ENCODE assay signal across 9 mouse cellular contexts in genomic region chr14:56375731-56376130, GRCm38 (mm10). TPM values are rescaled to one million over a fixed set of nuclear protein-coding genes. Genes with fewer than 3 reads are reported as not detected.
A peak's percentile ranks its signal among the peaks of the same experiment; 100 is the strongest.
DNase-seq lines count a peak whose midpoint lies in the region; ATAC-seq and TF ChIP-seq lines count a peak whose summit lies in the region.
"Had no signal": no experiment of that assay in that cellular context is flagged by ENCODE, and none has a peak within 500 bp of the region (broad histone marks: within the 10 kb centered on the region; RNA-seq: fewer than 3 reads in every experiment).

No protein-coding gene starts in this region.

- no peaks in the 10 kb centered on the region for H3K36me3 ChIP-seq in embryonic facial prominence, embryonic 11.5 days (replicated peaks; ENCODE audit: control insufficient read depth, insufficient read depth, low read depth, low read length)
- no peaks in the 10 kb centered on the region for H3K36me3 ChIP-seq in heart, embryonic 10.5 days
- H3K36me3 ChIP-seq in lung, postnatal 0 days (ENCODE audit: insufficient read depth, low read length) = no peaks in the 10 kb centered on the region
- H3K36me3 ChIP-seq: heart, embryonic 15.5 days had no signal

- ATAC-seq in embryonic facial prominence, embryonic 11.5 days (replicated peaks; ENCODE audit: insufficient number of reproducible peaks, low FRiP score, low TSS enrichment, low read depth) = no peak; the same call in 1 of the 2 replicates
- peak; percentile 64 for ATAC-seq in lung, postnatal 0 days

- no peak overlapping the region for H3K27ac ChIP-seq in embryonic facial prominence, embryonic 11.5 days (replicated peaks; ENCODE audit: low read depth, low read length)
- no peak overlapping the region for H3K27ac ChIP-seq in heart, embryonic 10.5 days
- H3K27ac ChIP-seq in lung, postnatal 0 days (ENCODE audit: low read length) = no peak overlapping the region
- H3K27ac ChIP-seq: heart, embryonic 15.5 days had no signal

- no peak overlapping the region for H3K9ac ChIP-seq in embryonic facial prominence, embryonic 11.5 days (replicated peaks; ENCODE audit: low read length)
- no peak overlapping the region for H3K9ac ChIP-seq in lung, postnatal 0 days (replicated peaks; ENCODE audit: low read depth)
- H3K9ac ChIP-seq: heart, embryonic 15.5 days had no signal

- H3K27me3 ChIP-seq in embryonic facial prominence, embryonic 11.5 days (ENCODE audit: control insufficient read depth, insufficient read depth, low read length) = no peaks in the 10 kb centered on the region
- H3K27me3 ChIP-seq in heart, embryonic 10.5 days (ENCODE audit: insufficient read depth, poor library complexity, severe bottlenecking) = 0 out of 2 replicates have a peak, but pooled peaks cover 8% of the 10 kb centered on the region
- no peaks in the 10 kb centered on the region for H3K27me3 ChIP-seq in lung, postnatal 0 days (replicated peaks; ENCODE audit: insufficient read depth, low read length)

- no peak for TF ChIP-seq EP300 in lung, postnatal 0 days (IDR thresholded peaks at IDR 0.05)

- H3K4me1 ChIP-seq in embryonic facial prominence, embryonic 11.5 days (ENCODE audit: control insufficient read depth, insufficient read depth, low read length) = no peaks in the 10 kb centered on the region
- H3K4me1 ChIP-seq in heart, embryonic 10.5 days = peaks cover 6% of the 10 kb centered on the region; the same call in 1 of the 2 replicates
- H3K4me1 ChIP-seq in lung, postnatal 0 days (ENCODE audit: insufficient read depth, low read depth, low read length) = no peaks in the 10 kb centered on the region

- no peak overlapping the region for H3K4me3 ChIP-seq in embryonic facial prominence, embryonic 11.5 days (ENCODE audit: low read depth, low read length)
- H3K4me3 ChIP-seq in heart, embryonic 10.5 days = no peak overlapping the region
- no peak overlapping the region for H3K4me3 ChIP-seq in lung, postnatal 0 days (ENCODE audit: low read depth, low read length)
- H3K4me3 ChIP-seq: heart, embryonic 15.5 days had no signal

- no peak overlapping the region for H3K4me2 ChIP-seq in embryonic facial prominence, embryonic 11.5 days (ENCODE audit: low read depth, low read length)
- H3K4me2 ChIP-seq in lung, postnatal 0 days (replicated peaks; ENCODE audit: low read depth, low read length) = no peak overlapping the region
- H3K4me2 ChIP-seq: heart, embryonic 15.5 days had no signal

- 4% methylated on average over 6 of the region's 6 CpGs for WGBS in embryonic facial prominence, embryonic 11.5 days
- 1% methylated on average over 6 of the region's 6 CpGs for WGBS in heart, embryonic 10.5 days
- WGBS in lung, postnatal 0 days = 1% methylated on average over 6 of the region's 6 CpGs

- DNase-seq in CD4-positive, CD25-positive, alpha-beta regulatory T cell, adult 2 months (ENCODE audit: low read depth, low spot score) = peak; percentile 86
- DNase-seq in adrenal gland, postnatal 25 days = peak; percentile 76
- peak; percentile 94 for DNase-seq in embryonic facial prominence, embryonic 11.5 days (ENCODE audit: low spot score)
- peak; percentile 89 for DNase-seq in heart, embryonic 10.5 days (ENCODE audit: low spot score)
- peak; percentile 82 for DNase-seq in layer of hippocampus, adult 11-12 months (ENCODE audit: low spot score)
- peak; percentile 91 for DNase-seq in lung, postnatal 0 days (ENCODE audit: low spot score)
- peak; percentile 96 for DNase-seq in retina, embryonic 14.5 days (ENCODE audit: low spot score)
- DNase-seq in thymus, postnatal 36 days = peak; percentile 61 to 68

- peak; percentile 91 for TF ChIP-seq CTCF in lung, postnatal 0 days (IDR thresholded peaks at IDR 0.05)

- H3K9me3 ChIP-seq in embryonic facial prominence, embryonic 11.5 days (replicated peaks; ENCODE audit: control insufficient read depth, low read length) = no peaks in the 10 kb centered on the region
- no peaks in the 10 kb centered on the region for H3K9me3 ChIP-seq in heart, embryonic 10.5 days
- H3K9me3 ChIP-seq in lung, postnatal 0 days (ENCODE audit: low read length) = no peaks in the 10 kb centered on the region
- H3K9me3 ChIP-seq: heart, embryonic 15.5 days had no signal

RNA-seq across cellular contexts. Expression of gene Atp12a, which starts 10.9 kb away (rescaled TPM):
- total RNA-seq in adrenal gland, postnatal 25 days (2021) = not detected in 2 replicates
- polyA plus RNA-seq in embryonic facial prominence, embryonic 11.5 days (2014; fragmentation: Nextera tagmentation; extraction: Ambion mirVana) = 0.13 TPM in 1 of 2 replicates, not detected in the other
- polyA plus RNA-seq in heart, embryonic 10.5 days (2016; fragmentation: Nextera tagmentation; extraction: Ambion mirVana) = not detected in 2 replicates
- 1.7 and 1.8 TPM in 2 replicates for polyA plus RNA-seq in lung, postnatal 0 days (2015; fragmentation: Nextera tagmentation; extraction: Ambion mirVana)

RNA-seq across cellular contexts. Expression of gene Rnf17, which starts 26.6 kb away (rescaled TPM):
- total RNA-seq in adrenal gland, postnatal 25 days (2021) = 1.6 and 1.7 TPM in 2 replicates
- polyA plus RNA-seq in embryonic facial prominence, embryonic 11.5 days (2014; fragmentation: Nextera tagmentation; extraction: Ambion mirVana) = 1.3 and 2.6 TPM in 2 replicates
- polyA plus RNA-seq in heart, embryonic 10.5 days (2016; fragmentation: Nextera tagmentation; extraction: Ambion mirVana) = 4.9 and 6.7 TPM in 2 replicates
- 0.39 and 0.47 TPM in 2 replicates for polyA plus RNA-seq in lung, postnatal 0 days (2015; fragmentation: Nextera tagmentation; extraction: Ambion mirVana)
